Mouse (Mus musculus) ES-E14 (cell line): ENCODE measurements around the gene Dpy30.

ENCODE experiments used
- CHD2 ChIP-seq: IDR thresholded peaks from 2 replicates; pipeline ENCODE4 v1.6.1; 2014; ENCODE audit warnings: mild to moderate bottlenecking, low read depth, low read length, inconsistent platforms
- HCFC1 ChIP-seq: IDR thresholded peaks from 2 replicates; pipeline ENCODE4 v1.6.1; 2012; ENCODE audit warnings: low read length, inconsistent platforms, borderline replicate concordance; ENCODE audit not compliant: insufficient read depth
- MAFK ChIP-seq: IDR thresholded peaks from 2 replicates; pipeline ENCODE4 v1.6.1; 2014; ENCODE audit warnings: mild to moderate bottlenecking, low read depth, low read length, inconsistent platforms; ENCODE audit not compliant: insufficient read depth
- ZC3H11A ChIP-seq: IDR thresholded peaks from 2 replicates; pipeline ENCODE4 v1.6.1; 2012; ENCODE audit warnings: low read depth, mild to moderate bottlenecking, inconsistent platforms, low read length, borderline replicate concordance
- ZNF384 ChIP-seq: IDR thresholded peaks from 2 replicates; pipeline ENCODE4 v1.6.1; 2012; ENCODE audit warnings: low read depth, low read length, inconsistent platforms

- TF ChIP-seq MAFK (no peak), ZC3H11A (no peak), ZNF384 (no peak), CHD2 (no peak), HCFC1 (no peak)
These were observed 39.2 kb downstream of the Dpy30 start for GRCm38 (mm10) chr17:74284397-74285115.
